Mouse (Mus musculus): ENCODE measurements around the gene Ofcc1.

GRCm38 (mm10) chr13:40387446-40387845 is 26.2 kb upstream of the Ofcc1 start:
- TF ChIP-seq CTCF (IDR thresholded peaks at IDR 0.05; ENCODE audit: borderline replicate concordance, control insufficient read depth, extremely low read depth, insufficient read depth, low read length, poor library complexity) (no peak), POLR2A (IDR thresholded peaks at IDR 0.05; ENCODE audit: control insufficient read depth, extremely low read depth, insufficient read depth, low read length, poor library complexity) (no peak)
